Mouse (Mus musculus): ENCODE results near the gene Ugt1a5. TPM values are rescaled to one million over a fixed set of nuclear protein-coding genes. Genes with fewer than 3 reads are reported as not detected.

Gene Ugt1a5
- polyA plus RNA-seq, 1 experiment from 2014 or later = not detected

DNA sequence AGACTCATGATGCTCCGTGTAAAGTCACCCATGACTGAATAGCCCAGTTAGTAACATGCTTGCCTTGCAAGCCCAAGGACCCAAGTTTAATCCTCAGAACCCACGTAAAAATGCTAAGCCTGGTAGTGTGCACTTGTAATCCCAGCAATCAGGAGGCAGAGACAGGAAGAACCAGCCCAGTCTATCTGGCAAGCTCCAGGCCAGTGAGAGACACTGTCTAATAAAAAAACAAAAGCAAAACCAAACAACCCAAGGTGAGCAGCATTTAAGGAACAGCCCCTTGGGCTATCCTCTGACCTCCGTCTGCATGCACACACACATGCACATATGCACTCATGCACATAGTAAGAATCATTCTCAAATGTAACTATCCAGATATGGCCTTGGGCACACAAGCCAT is 63.8 kb downstream of the Ugt1a5 start:
- ATAC-seq (ENCODE audit: low FRiP score) = no peak
- H3K9ac ChIP-seq = no peak overlapping the region
- H3K4me3 ChIP-seq = no peak overlapping the region
- H3K9me3 ChIP-seq (replicated peaks) = peaks cover 93% of the 10 kb centered on the region
- no peak overlapping the region for H3K4me2 ChIP-seq (replicated peaks)
- H3K4me1 ChIP-seq = no peaks in the 10 kb centered on the region
- H3K27me3 ChIP-seq = no peaks in the 10 kb centered on the region
- no peaks in the 10 kb centered on the region for H3K36me3 ChIP-seq
- WGBS = 79% methylated on average over 3 of the region's 3 CpGs
- H3K27ac ChIP-seq = no peak overlapping the region

GRCm38 (mm10) chr1:88229986-88230385 is 64.2 kb downstream of the Ugt1a5 start:
- H3K9ac ChIP-seq = no peak overlapping the region
- peaks cover 97% of the 10 kb centered on the region for H3K9me3 ChIP-seq (replicated peaks)
- H3K4me2 ChIP-seq (replicated peaks) = no peak overlapping the region
- no peak for ATAC-seq (ENCODE audit: low FRiP score)
- H3K27ac ChIP-seq = no peak overlapping the region
- no peaks in the 10 kb centered on the region for H3K27me3 ChIP-seq
- WGBS = 83% methylated on average over 5 of the region's 5 CpGs
- H3K4me3 ChIP-seq = no peak overlapping the region
- no peaks in the 10 kb centered on the region for H3K36me3 ChIP-seq
- no peaks in the 10 kb centered on the region for H3K4me1 ChIP-seq

DNA sequence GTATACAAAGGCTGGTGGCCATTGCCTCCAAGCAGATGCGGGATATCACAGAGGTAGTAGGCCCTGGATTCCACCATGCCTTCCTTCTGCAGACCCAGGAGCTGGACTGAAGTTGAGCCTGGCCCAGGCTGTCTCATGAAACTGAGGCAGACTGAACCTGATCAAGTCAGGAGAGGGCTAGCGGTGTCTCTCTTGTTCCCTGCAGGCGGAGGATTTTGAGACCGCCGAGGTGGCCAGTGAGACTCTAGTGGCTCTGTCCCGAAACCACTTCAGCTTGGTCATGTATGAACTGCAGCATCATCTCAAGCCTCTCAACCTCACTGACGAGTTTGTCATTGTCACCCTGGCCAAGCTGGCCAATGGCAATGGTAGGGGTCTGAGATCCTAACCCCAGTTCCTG is 64.6 kb downstream of the Ugt1a5 start:
- Histone ChIP-seq H3K4me1 (no peaks in the 10 kb centered on the region), H3K4me2 (replicated peaks) (no peak overlapping the region), H3K36me3 (no peaks in the 10 kb centered on the region), H3K9ac (no peak overlapping the region), H3K27me3 (no peaks in the 10 kb centered on the region), H3K9me3 (replicated peaks) (peaks cover 100% of the 10 kb centered on the region), H3K27ac (no peak overlapping the region), H3K4me3 (no peak overlapping the region)
- 75% methylated on average over 7 of the region's 7 CpGs for WGBS
- ATAC-seq (ENCODE audit: low FRiP score) = no peak

DNA sequence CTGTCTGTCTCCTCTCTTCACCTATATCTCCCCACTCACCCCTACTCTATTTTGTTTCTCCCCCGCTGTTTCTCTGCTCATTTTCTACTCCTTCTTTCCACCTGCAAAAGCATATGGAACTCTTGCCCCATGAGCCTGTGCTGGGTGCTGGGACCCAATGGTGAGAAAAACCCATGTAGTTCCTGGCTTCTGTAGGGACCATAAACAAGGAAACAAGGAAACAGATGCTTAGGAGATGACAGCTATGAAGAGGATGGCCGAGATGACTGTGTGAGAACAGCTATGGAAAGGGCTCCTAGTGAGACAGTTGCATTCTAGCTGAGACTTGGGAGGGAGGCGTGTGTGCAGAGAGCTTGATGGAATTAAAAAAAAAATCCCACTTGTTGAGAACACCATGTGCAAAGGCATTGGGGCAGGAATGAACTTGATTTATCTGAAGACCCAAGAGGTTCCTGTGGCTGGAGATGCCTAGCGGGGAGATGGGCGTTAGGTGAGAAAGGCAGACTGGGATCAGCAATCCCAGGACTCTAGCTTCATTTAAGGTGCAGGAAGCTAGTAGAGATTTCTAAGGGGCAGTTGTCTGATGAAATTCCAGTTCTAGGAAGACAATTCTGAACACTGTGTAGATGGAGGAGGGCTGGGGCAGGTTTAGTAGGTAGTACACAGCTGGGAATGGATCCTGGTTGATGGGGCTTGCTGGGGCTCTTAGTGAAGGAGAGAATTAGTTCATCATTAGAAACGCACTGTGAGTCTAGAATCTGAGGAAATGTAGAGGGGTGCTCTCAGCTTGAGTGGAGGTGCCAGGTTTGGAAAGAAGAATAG is 65.4 kb downstream of the Ugt1a5 start:
- no peak overlapping the region for H3K4me3 ChIP-seq
- peaks cover 100% of the 10 kb centered on the region for H3K9me3 ChIP-seq (replicated peaks)
- no peaks in the 10 kb centered on the region for H3K27me3 ChIP-seq
- no peak overlapping the region for H3K9ac ChIP-seq
- H3K4me2 ChIP-seq (replicated peaks) = no peak overlapping the region
- no peak for ATAC-seq (ENCODE audit: low FRiP score)
- 73% methylated on average over 6 of the region's 6 CpGs for WGBS
- H3K36me3 ChIP-seq = no peaks in the 10 kb centered on the region
- no peaks in the 10 kb centered on the region for H3K4me1 ChIP-seq
- no peak overlapping the region for H3K27ac ChIP-seq

DNA sequence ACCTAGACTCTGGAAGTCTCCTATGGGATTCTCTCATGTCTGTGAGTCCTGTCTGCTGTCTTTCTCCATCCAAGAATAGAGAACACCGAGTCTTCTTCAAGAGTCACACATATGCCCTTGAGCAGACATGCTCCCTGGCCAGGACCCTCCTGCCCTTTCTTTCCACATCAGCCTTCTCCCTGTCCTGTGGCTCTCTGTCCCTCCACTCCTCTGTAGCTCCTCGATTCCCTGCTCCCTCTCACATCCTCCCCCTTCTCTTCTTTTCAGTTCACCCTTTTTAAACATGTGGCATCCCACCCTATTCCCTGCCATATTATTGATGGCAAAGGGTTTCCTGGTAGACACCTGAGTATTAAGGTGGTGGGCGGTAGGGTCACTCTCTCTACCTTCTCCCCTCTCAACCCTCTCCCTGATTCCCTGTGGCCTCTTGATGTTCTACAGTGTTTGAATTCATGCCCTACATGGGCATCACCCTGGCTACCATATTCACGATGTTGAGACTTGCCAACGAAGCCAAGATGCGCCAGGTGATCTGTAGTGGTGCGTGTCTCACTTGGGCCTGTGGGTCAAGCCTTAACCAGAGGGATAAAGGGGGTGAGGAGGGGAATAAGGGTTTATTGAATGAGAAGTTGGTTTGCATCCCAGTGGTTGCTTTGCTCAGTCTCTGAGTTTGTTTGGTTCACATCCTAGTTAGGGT is 66.1 kb downstream of the Ugt1a5 start:
- WGBS = 68% methylated on average over 7 of the region's 7 CpGs
- no peak overlapping the region for H3K9ac ChIP-seq
- no peaks in the 10 kb centered on the region for H3K27me3 ChIP-seq
- no peaks in the 10 kb centered on the region for H3K4me1 ChIP-seq
- no peak overlapping the region for H3K27ac ChIP-seq
- H3K9me3 ChIP-seq (replicated peaks) = peaks cover 97% of the 10 kb centered on the region
- H3K4me3 ChIP-seq = no peak overlapping the region
- no peaks in the 10 kb centered on the region for H3K36me3 ChIP-seq
- H3K4me2 ChIP-seq (replicated peaks) = no peak overlapping the region
- no peak for ATAC-seq (ENCODE audit: low FRiP score)

GRCm38 (mm10) chr1:88232664-88233380 is 67.0 kb downstream of the Ugt1a5 start:
- H3K9me3 ChIP-seq (replicated peaks) = peaks cover 97% of the 10 kb centered on the region
- 54% methylated on average over 3 of the region's 3 CpGs for WGBS
- H3K4me2 ChIP-seq (replicated peaks) = no peak overlapping the region
- H3K4me1 ChIP-seq = no peaks in the 10 kb centered on the region
- no peak overlapping the region for H3K4me3 ChIP-seq
- H3K27ac ChIP-seq = no peak overlapping the region
- H3K27me3 ChIP-seq = no peaks in the 10 kb centered on the region
- H3K9ac ChIP-seq = no peak overlapping the region
- H3K36me3 ChIP-seq = no peaks in the 10 kb centered on the region
- ATAC-seq (ENCODE audit: low FRiP score) = no peak

GRCm38 (mm10) chr1:88233421-88234247 is 67.8 kb downstream of the Ugt1a5 start:
- ATAC-seq (ENCODE audit: low FRiP score) = 0 out of 2 replicates have a peak, but pooled peaks have one; percentile 12
- 68% methylated on average over 14 of the region's 14 CpGs for WGBS
- no peaks in the 10 kb centered on the region for H3K4me1 ChIP-seq

DNA sequence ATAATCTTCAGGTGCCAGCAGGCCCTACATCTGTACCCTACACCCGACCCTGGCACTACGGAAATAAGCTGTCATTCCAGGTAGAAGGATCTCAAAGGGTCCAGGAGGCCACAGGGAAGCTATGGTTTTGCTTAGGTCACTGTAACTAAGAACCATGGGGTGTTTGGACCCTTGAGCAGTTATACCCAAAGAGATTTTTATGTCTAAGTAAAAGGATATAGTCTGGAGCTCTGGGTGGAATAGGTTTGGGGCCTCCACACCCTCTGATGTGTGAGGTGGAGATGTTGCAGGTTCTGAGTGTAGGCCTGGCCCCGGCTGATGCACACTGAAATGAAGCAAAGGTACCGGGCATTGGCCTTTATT is 68.4 kb downstream of the Ugt1a5 start:
- Histone ChIP-seq H3K4me1 (no peaks in the 10 kb centered on the region), H3K9me3 (replicated peaks) (peaks cover 97% of the 10 kb centered on the region), H3K27ac (no peak overlapping the region), H3K4me3 (no peak overlapping the region), H3K4me2 (replicated peaks) (no peak overlapping the region), H3K9ac (no peak overlapping the region), H3K36me3 (no peaks in the 10 kb centered on the region), H3K27me3 (no peaks in the 10 kb centered on the region)
- ATAC-seq (ENCODE audit: low FRiP score) = no peak
- 66% methylated on average over 4 of the region's 4 CpGs for WGBS

More at GRCm38 (mm10) chr1:88233421-88234247, 67.8 kb downstream of the Ugt1a5 start:
- H3K36me3 ChIP-seq = no peaks in the 10 kb centered on the region
- H3K4me3 ChIP-seq = no peak overlapping the region
- H3K27ac ChIP-seq = no peak overlapping the region
- H3K9me3 ChIP-seq (replicated peaks) = peaks cover 97% of the 10 kb centered on the region
- no peak overlapping the region for H3K9ac ChIP-seq
- no peaks in the 10 kb centered on the region for H3K27me3 ChIP-seq
- H3K4me2 ChIP-seq (replicated peaks) = no peak overlapping the region

- Histone ChIP-seq H3K4me3 (no peak overlapping the region), H3K4me2 (replicated peaks) (no peak overlapping the region)
- 45% methylated on average over 5 of the region's 5 CpGs for WGBS
These were observed 68.8 kb downstream of the Ugt1a5 start for GRCm38 (mm10) chr1:88234646-88235045.

GRCm38 (mm10) chr1:88235046-88235893 is 69.5 kb downstream of the Ugt1a5 start:
- no peaks in the 10 kb centered on the region for H3K4me1 ChIP-seq
- no peaks in the 10 kb centered on the region for H3K36me3 ChIP-seq
- 65% methylated on average over 11 of the region's 11 CpGs for WGBS
- no peak overlapping the region for H3K4me3 ChIP-seq
- peaks cover 97% of the 10 kb centered on the region for H3K9me3 ChIP-seq (replicated peaks)
- no peak overlapping the region for H3K4me2 ChIP-seq (replicated peaks)
- H3K27me3 ChIP-seq = no peaks in the 10 kb centered on the region
- H3K27ac ChIP-seq = no peak overlapping the region
- peak; percentile 3; the same call in 1 of the 2 replicates for ATAC-seq (ENCODE audit: low FRiP score)
- no peak overlapping the region for H3K9ac ChIP-seq

More at GRCm38 (mm10) chr1:88234646-88235045, 68.8 kb downstream of the Ugt1a5 start:
- Histone ChIP-seq H3K9ac (no peak overlapping the region), H3K4me1 (no peaks in the 10 kb centered on the region), H3K9me3 (replicated peaks) (peaks cover 97% of the 10 kb centered on the region), H3K36me3 (no peaks in the 10 kb centered on the region), H3K27me3 (no peaks in the 10 kb centered on the region), H3K27ac (no peak overlapping the region)
- 0 out of 2 replicates have a peak, but pooled peaks have one; percentile 2 for ATAC-seq (ENCODE audit: low FRiP score)

- H3K27me3 ChIP-seq = no peaks in the 10 kb centered on the region
- WGBS = 63% methylated on average over 4 of the region's 4 CpGs
- no peak overlapping the region for H3K9ac ChIP-seq
- H3K4me2 ChIP-seq (replicated peaks) = no peak overlapping the region
- no peak for ATAC-seq (ENCODE audit: low FRiP score)
- H3K27ac ChIP-seq = no peak overlapping the region
- no peaks in the 10 kb centered on the region for H3K4me1 ChIP-seq
- H3K36me3 ChIP-seq = no peaks in the 10 kb centered on the region
- H3K4me3 ChIP-seq = no peak overlapping the region
- H3K9me3 ChIP-seq (replicated peaks) = peaks cover 97% of the 10 kb centered on the region
These were observed 70.1 kb downstream of the Ugt1a5 start for GRCm38 (mm10) chr1:88235894-88236415.

All from hindbrain, embryonic 12.5 days (tissue).